Mouse (Mus musculus) CH12.LX (cell line): ENCODE results near the gene Hoxa13. TPM values are rescaled to one million over a fixed set of nuclear protein-coding genes. Genes with fewer than 3 reads are reported as not detected.

ENCODE experiments used
- DNase-seq: peaks from one replicate; pipeline ENCODE4 v3.0.0-alpha.2; 2013; ENCODE audit errors: extremely low read depth
- H3K27ac ChIP-seq: 2 replicates; pipeline ENCODE4 v1.5.1; 2012; ENCODE audit warnings: low read depth, mild to moderate bottlenecking, control low read depth, moderate library complexity; ENCODE audit not compliant: insufficient read depth
- H3K27me3 ChIP-seq: replicated peaks from 2 replicates; pipeline ENCODE3; 2012; ENCODE audit warnings: inconsistent platforms
- H3K36me3 ChIP-seq, 2 experiments: replicated peaks in 1 of 2; 2 replicates each; pipeline versions ENCODE3 to v1.6.1; 2012; ENCODE audit warnings: inconsistent platforms in 1 of 2, low read length in 1 of 2, mild to moderate bottlenecking in 1 of 2, mixed read lengths in 1 of 2, moderate library complexity in 1 of 2; ENCODE audit not compliant: control insufficient read depth in 1 of 2, insufficient read depth in 1 of 2
- H3K4me1 ChIP-seq, 2 experiments: 2 replicates each; pipeline ENCODE4 v1.6.1; 2012; ENCODE audit warnings: inconsistent platforms in 1 of 2, moderate library complexity in 1 of 2; ENCODE audit not compliant: insufficient read depth in 2 of 2, control insufficient read depth in 1 of 2
- H3K4me2 ChIP-seq: 2 replicates; pipeline ENCODE4 v1.6.1; 2012; ENCODE audit warnings: low read depth, mild to moderate bottlenecking, control low read depth; ENCODE audit not compliant: poor library complexity, insufficient read depth, severe bottlenecking
- H3K4me3 ChIP-seq, 3 experiments: fragments of 150-350 bp in 1 of 3; sonication (generic) in 1 of 3; replicated peaks in 1 of 3; 2 replicates each; pipeline versions ENCODE3 to v1.5.1; 2011 to 2012; ENCODE audit warnings: low read depth in 2 of 3, low read length in 2 of 3, mild to moderate bottlenecking in 2 of 3, moderate library complexity in 2 of 3, control low read depth in 1 of 3, improper control_type of control experiment in 1 of 3, inconsistent platforms in 1 of 3, mixed read lengths in 1 of 3; ENCODE audit not compliant: poor library complexity in 1 of 3
- H3K79me2 ChIP-seq: replicated peaks from 2 replicates; pipeline ENCODE4 v1.6.1; 2012; ENCODE audit warnings: mild to moderate bottlenecking, moderate library complexity; ENCODE audit not compliant: control insufficient read depth, poor library complexity, insufficient read depth, severe bottlenecking; ENCODE audit errors: extremely low read depth
- H3K9ac ChIP-seq: 2 replicates; pipeline ENCODE4 v1.6.1; 2012; ENCODE audit warnings: low read depth, mild to moderate bottlenecking, control low read depth, moderate library complexity; ENCODE audit not compliant: insufficient read depth
- H3K9me3 ChIP-seq: replicated peaks from 2 replicates; pipeline ENCODE3; 2012; ENCODE audit warnings: low read length, inconsistent platforms, mixed read lengths
- CHD1 ChIP-seq: IDR thresholded peaks from 2 replicates; pipeline ENCODE4 v1.6.1; 2012; ENCODE audit warnings: low read depth, low read length, improper control_type of control experiment, inconsistent platforms
- E2F4 ChIP-seq: IDR thresholded peaks from 2 replicates; pipeline ENCODE4 v1.6.1; 2011; ENCODE audit warnings: low read depth, low read length, improper control_type of control experiment; ENCODE audit not compliant: insufficient replicate concordance
- EP300 ChIP-seq: IDR thresholded peaks from 2 replicates; pipeline ENCODE4 v1.6.1; 2011; ENCODE audit warnings: low read length, improper control_type of control experiment
- ETS1 ChIP-seq: conservative IDR thresholded peaks from 2 replicates; pipeline ENCODE4 v1.6.1; 2012; ENCODE audit warnings: low read depth, mild to moderate bottlenecking, inconsistent platforms, low read length, improper control_type of control experiment, moderate library complexity
- IRF4 ChIP-seq: IDR thresholded peaks from 2 replicates; pipeline ENCODE4 v1.6.1; 2014; ENCODE audit warnings: low read depth, mild to moderate bottlenecking, inconsistent platforms, low read length, improper control_type of control experiment
- JUND ChIP-seq: conservative IDR thresholded peaks from 2 replicates; pipeline ENCODE4 v1.6.1; 2011; ENCODE audit warnings: low read depth, low read length, improper control_type of control experiment
- NRF1 ChIP-seq: IDR thresholded peaks from 2 replicates; pipeline ENCODE4 v1.6.1; 2014; ENCODE audit warnings: low read depth, mild to moderate bottlenecking, inconsistent platforms, low read length, improper control_type of control experiment, moderate library complexity
- POLR2A ChIP-seq: IDR thresholded peaks from 2 replicates; pipeline ENCODE4 v1.6.1; 2011; ENCODE audit warnings: low read depth, mild to moderate bottlenecking, improper control_type of control experiment, low read length
- POLR2AphosphoS2 ChIP-seq: IDR thresholded peaks from 2 replicates; pipeline ENCODE4 v1.6.1; 2011; ENCODE audit warnings: low read depth, low read length, improper control_type of control experiment
- RCOR1 ChIP-seq: conservative IDR thresholded peaks from 2 replicates; pipeline ENCODE4 v1.6.1; 2012; ENCODE audit warnings: low read depth, mild to moderate bottlenecking, inconsistent platforms, low read length, improper control_type of control experiment
- SIN3A ChIP-seq: IDR thresholded peaks from 2 replicates; pipeline ENCODE4 v1.6.1; 2012; ENCODE audit warnings: low read length, improper control_type of control experiment, inconsistent platforms
- TCF12 ChIP-seq: IDR thresholded peaks from 2 replicates; pipeline ENCODE4 v1.6.1; 2014; ENCODE audit warnings: low read depth, mild to moderate bottlenecking, inconsistent platforms, low read length, improper control_type of control experiment
- UBTF ChIP-seq: IDR thresholded peaks from 2 replicates; pipeline ENCODE4 v1.6.1; 2012; ENCODE audit warnings: low read depth, mild to moderate bottlenecking, inconsistent platforms, low read length, improper control_type of control experiment, moderate library complexity
- USF1 ChIP-seq: IDR thresholded peaks from 2 replicates; pipeline ENCODE4 v1.6.1; 2014; ENCODE audit warnings: low read depth, mild to moderate bottlenecking, inconsistent platforms, low read length, improper control_type of control experiment
- ZC3H11A ChIP-seq: IDR thresholded peaks from 2 replicates; pipeline ENCODE4 v1.6.1; 2012; ENCODE audit warnings: low read depth, mild to moderate bottlenecking, inconsistent platforms, low read length, improper control_type of control experiment
- dilution Hi-C: fragments of 300-500 bp; cut with MboI; formaldehyde crosslinking; loops from 2 replicates; pipeline ENCODE4 v1.14.3; 2020; ENCODE audit warnings: low sequenced_read_pairs; ENCODE audit not compliant: extremely low pct_unique_long_range_greater_than_20kb, extremely low pct_ligation_motif_present
- in situ Hi-C: fragments of 300-500 bp; cut with MboI; formaldehyde crosslinking; loops from 3 replicates; pipeline ENCODE4 v1.14.3; 2019; ENCODE audit warnings: low sequenced_read_pairs, low pct_ligation_motif_present, low pct_unique_long_range_greater_than_20kb, mixed read lengths
- polyA plus RNA-seq: library from polyadenylated mRNA; unstranded; fragments of >175 nt; gene quantifications from 2 replicates; pipeline ENCODE4 v1.2.1, GENCODE M21; 2012; ENCODE audit warnings: low read depth; ENCODE audit not compliant: insufficient read length
- total RNA-seq, 2 experiments: library from RNA; depleted of rRNA; stranded (reverse); fragments of 300-350 nt in 1 of 2; fragments of >200 nt in 1 of 2; gene quantifications; 2 replicates each; pipeline ENCODE4 v1.2.3; 2012 to 2014

The Hoxa13 gene
- total and polyA plus RNA-seq, 3 experiments = 0.17 TPM; not detected in 2

DNA sequence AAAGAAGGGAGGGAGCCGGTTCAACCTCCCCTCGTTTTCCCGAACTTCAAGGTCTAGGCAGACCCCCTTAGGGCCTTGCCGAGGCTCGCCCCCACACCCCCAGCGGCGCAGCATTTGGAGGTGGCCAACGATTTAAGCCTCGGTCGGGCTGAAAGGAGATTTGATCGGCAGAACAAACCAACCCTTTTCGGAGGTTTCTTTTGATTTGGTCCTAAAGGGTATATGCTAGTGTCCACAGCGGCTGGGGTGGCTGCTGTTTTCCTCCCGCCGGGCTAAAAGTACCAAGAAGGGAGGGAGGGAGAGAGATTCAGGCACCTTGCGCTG, 11.3 kb downstream of the Hoxa13 start:
- dilution Hi-C loops (no loop called here), in situ Hi-C loops (no loop called here)
- TF ChIP-seq CHD1 (no peak), ETS1 (no peak), IRF4 (no peak), EP300 (no peak)
- no peak for DNase-seq
- no peak overlapping the region for H3K4me3 ChIP-seq
- no peak overlapping the region for H3K9ac ChIP-seq
- H3K27ac ChIP-seq = no peak overlapping the region
- H3K27me3 ChIP-seq = no peaks in the 10 kb centered on the region
- no peaks in the 10 kb centered on the region for H3K36me3 ChIP-seq
- H3K79me2 ChIP-seq = no peaks in the 10 kb centered on the region
- no peak overlapping the region for H3K4me2 ChIP-seq
- peaks cover 26% of the 10 kb centered on the region for H3K9me3 ChIP-seq
- H3K4me1 ChIP-seq = no peaks in the 10 kb centered on the region

DNA sequence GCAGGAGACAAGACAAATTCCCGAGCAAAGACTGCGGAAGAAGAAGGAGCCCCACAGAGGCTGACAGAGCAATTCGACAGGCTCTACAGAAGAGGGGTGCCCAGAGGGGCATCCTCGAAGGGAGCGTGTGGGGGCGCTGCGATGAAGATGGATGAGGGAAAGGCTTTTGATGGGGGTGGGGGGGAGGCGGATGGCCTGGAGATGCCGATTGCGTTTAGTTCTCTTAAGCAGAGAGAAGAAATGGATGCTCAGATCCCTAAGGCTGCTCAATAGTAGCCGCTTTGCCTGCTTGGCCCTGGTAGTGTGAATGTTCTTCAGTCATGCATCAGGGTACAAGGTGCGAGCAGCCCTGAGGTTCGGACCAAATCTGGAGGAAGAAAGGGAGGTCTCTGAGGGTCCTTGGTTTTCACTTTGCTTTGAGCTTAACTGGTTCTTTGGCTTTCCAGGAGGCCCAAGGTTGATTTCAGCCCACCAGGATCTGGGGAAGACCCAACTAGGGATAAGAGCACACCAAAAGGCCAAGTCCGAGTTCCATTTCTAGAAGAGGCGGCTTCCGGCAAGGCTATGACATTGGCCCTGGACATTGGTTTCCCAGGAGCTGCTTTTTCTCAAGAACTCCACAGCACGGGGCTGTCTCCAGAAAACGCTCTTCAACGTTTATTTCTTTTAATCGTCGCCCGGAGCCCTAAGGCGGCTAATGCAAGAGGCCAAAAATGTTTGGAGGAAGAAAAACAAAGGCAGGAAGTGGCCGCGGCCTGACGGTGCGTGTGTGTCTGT, 11.9 kb downstream of the Hoxa13 start:
- peaks cover 26% of the 10 kb centered on the region for H3K9me3 ChIP-seq
- H3K27me3 ChIP-seq = no peaks in the 10 kb centered on the region
- H3K4me3 ChIP-seq = no peak overlapping the region
- no peak overlapping the region for H3K27ac ChIP-seq
- H3K36me3 ChIP-seq = no peaks in the 10 kb centered on the region
- no peaks in the 10 kb centered on the region for H3K79me2 ChIP-seq
- DNase-seq = no peak
- H3K4me1 ChIP-seq = no peaks in the 10 kb centered on the region
- dilution Hi-C loops (no loop called here), in situ Hi-C loops (no loop called here)
- no peak overlapping the region for H3K9ac ChIP-seq
- H3K4me2 ChIP-seq = no peak overlapping the region
- TF ChIP-seq NRF1 (no peak), RCOR1 (no peak), UBTF (no peak), ZC3H11A (no peak), POLR2AphosphoS2 (no peak), JUND (no peak), ETS1 (no peak), SIN3A (no peak), POLR2A (no peak), TCF12 (no peak), USF1 (no peak), E2F4 (no peak)
